Mouse (Mus musculus): ENCODE measurements around the gene Trpm7. TPM values are rescaled to one million over a fixed set of nuclear protein-coding genes. Genes with fewer than 3 reads are reported as not detected.

Trpm7 gene
- total and polyA plus RNA-seq, 2 experiments from 2014 or later: 23.6 TPM

DNA sequence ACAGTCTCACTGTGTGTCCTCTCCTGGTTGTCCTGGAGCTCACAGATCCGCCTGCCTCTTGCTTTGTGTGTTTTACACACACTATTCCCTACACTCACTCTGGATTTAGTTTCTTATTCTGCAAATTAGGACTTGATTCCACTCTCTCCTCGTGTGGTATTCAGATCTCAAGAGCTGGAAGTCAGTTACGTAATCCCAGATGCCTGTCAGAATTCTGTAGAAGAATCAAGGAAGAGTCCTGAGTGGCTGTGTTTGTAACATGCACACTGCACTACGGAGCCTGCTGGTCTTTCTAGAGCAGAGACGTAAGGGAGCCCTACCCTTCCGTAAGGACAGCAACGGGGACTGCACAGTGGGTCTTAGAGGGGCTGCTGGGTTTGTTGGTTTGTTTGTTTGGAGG lies 116.7 kb downstream of the Trpm7 start:
- no peak overlapping the region for H3K4me2 ChIP-seq (ENCODE audit: low read depth, low read length, poor library complexity, severe bottlenecking)
- 90% methylated on average over 7 of the region's 7 CpGs for WGBS
- no peaks in the 10 kb centered on the region for H3K27me3 ChIP-seq (ENCODE audit: insufficient read depth, low read length)
- no peak overlapping the region for H3K9ac ChIP-seq (replicated peaks; ENCODE audit: low read length, poor library complexity, severe bottlenecking)
- H3K36me3 ChIP-seq (ENCODE audit: insufficient read depth, low read length): peaks cover 82% of the 10 kb centered on the region
- no peaks in the 10 kb centered on the region for H3K9me3 ChIP-seq (ENCODE audit: low read length)
- no peak overlapping the region for H3K4me3 ChIP-seq (ENCODE audit: low read depth, low read length)
- no peak overlapping the region for H3K27ac ChIP-seq (ENCODE audit: low read depth, low read length)
- no peak for TF ChIP-seq CTCF (IDR thresholded peaks at IDR 0.05)
- DNase-seq (ENCODE audit: low spot score) (no peak), ATAC-seq (ENCODE audit: low FRiP score) (no peak)
- H3K4me1 ChIP-seq (ENCODE audit: insufficient read depth, low read length): no peaks in the 10 kb centered on the region

DNA sequence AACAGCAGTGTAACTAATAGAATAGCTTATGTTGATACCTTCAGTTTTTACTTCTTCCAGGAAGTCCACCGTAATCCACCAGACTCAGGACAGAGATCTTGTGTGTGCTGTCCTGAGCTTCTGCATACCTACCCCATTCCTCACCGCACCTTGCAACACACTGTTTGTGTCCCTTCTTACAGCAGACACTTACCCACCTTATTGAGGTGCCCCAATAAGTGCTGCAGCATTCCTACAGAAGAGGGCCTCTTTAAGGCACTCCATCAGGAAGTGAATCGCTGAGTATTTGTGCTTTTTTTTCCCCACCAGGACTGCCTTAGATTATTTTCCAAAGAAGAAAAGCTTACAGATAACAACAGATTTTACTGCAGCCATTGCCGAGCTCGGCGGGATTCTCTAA lies 120.4 kb downstream of the Trpm7 start:
- DNase-seq (ENCODE audit: low spot score) (no peak), ATAC-seq (ENCODE audit: low FRiP score) (no peak)
- no peak overlapping the region for H3K4me2 ChIP-seq (ENCODE audit: low read depth, low read length, poor library complexity, severe bottlenecking)
- H3K4me3 ChIP-seq (ENCODE audit: low read depth, low read length): no peak overlapping the region
- no peaks in the 10 kb centered on the region for H3K27me3 ChIP-seq (ENCODE audit: insufficient read depth, low read length)
- H3K9ac ChIP-seq (replicated peaks; ENCODE audit: low read length, poor library complexity, severe bottlenecking): no peak overlapping the region
- TF ChIP-seq CTCF (IDR thresholded peaks at IDR 0.05): no peak
- H3K9me3 ChIP-seq (ENCODE audit: low read length): no peaks in the 10 kb centered on the region
- peaks cover 89% of the 10 kb centered on the region for H3K36me3 ChIP-seq (ENCODE audit: insufficient read depth, low read length)
- WGBS: 93% methylated on average over 6 of the region's 6 CpGs
- no peak overlapping the region for H3K27ac ChIP-seq (ENCODE audit: low read depth, low read length)
- H3K4me1 ChIP-seq (ENCODE audit: insufficient read depth, low read length): no peaks in the 10 kb centered on the region

GRCm38 (mm10) chr2:126743389-126743788 lies 132.6 kb downstream of the Trpm7 start:
- Histone ChIP-seq H3K27me3 (ENCODE audit: insufficient read depth, low read length) (no peaks in the 10 kb centered on the region), H3K9ac (replicated peaks; ENCODE audit: low read length, poor library complexity, severe bottlenecking) (no peak overlapping the region), H3K4me3 (ENCODE audit: low read depth, low read length) (no peak overlapping the region), H3K4me1 (ENCODE audit: insufficient read depth, low read length) (no peaks in the 10 kb centered on the region), H3K36me3 (ENCODE audit: insufficient read depth, low read length) (peaks cover 49% of the 10 kb centered on the region), H3K9me3 (ENCODE audit: low read length) (no peaks in the 10 kb centered on the region), H3K27ac (ENCODE audit: low read depth, low read length) (no peak overlapping the region), H3K4me2 (ENCODE audit: low read depth, low read length, poor library complexity, severe bottlenecking) (no peak overlapping the region)
- TF ChIP-seq CTCF (IDR thresholded peaks at IDR 0.05): no peak
- WGBS: 93% methylated on average over 5 of the region's 5 CpGs
- ATAC-seq (ENCODE audit: low FRiP score) (no peak), DNase-seq (ENCODE audit: low spot score) (no peak)

Small RNAs within 50 kb of the gene (microRNA-seq; reads per million reads assigned to microRNA genes)
- not detected for gene Mir3473g (ENCODE audit: borderline number of aligned reads)

Other genes starting within 250 kb of the Trpm7 start
- 11.5 and 25.1 TPM in 2 replicates for gene Gabpb1, start 199.9 kb downstream of the Trpm7 start, total RNA-seq (2014; rRNA removed)
- 26.0 and 26.5 TPM in 2 replicates for gene Gabpb1, start 199.9 kb downstream of the Trpm7 start, polyA plus RNA-seq (2015; fragmentation: Nextera tagmentation; extraction: Ambion mirVana)
- 18.6 and 20.1 TPM in 2 replicates for gene Usp8, start 168.9 kb downstream of the Trpm7 start, total RNA-seq (2014; rRNA removed)
- 17.8 and 18.7 TPM in 2 replicates for gene Usp8, start 168.9 kb downstream of the Trpm7 start, polyA plus RNA-seq (2015; fragmentation: Nextera tagmentation; extraction: Ambion mirVana)
- 0.11 TPM in 1 of 2 replicates, not detected in the other for gene Usp50, start 92.8 kb downstream of the Trpm7 start, total RNA-seq (2014; rRNA removed)
- 1.2 and 2.0 TPM in 2 replicates for gene Usp50, start 92.8 kb downstream of the Trpm7 start, polyA plus RNA-seq (2015; fragmentation: Nextera tagmentation; extraction: Ambion mirVana)
- gene Sppl2a, start 57.0 kb upstream of the Trpm7 start, total RNA-seq (2014; rRNA removed): 41.5 and 45.7 TPM in 2 replicates
- gene Sppl2a, start 57.0 kb upstream of the Trpm7 start, polyA plus RNA-seq (2015; fragmentation: Nextera tagmentation; extraction: Ambion mirVana): 27.1 and 28.0 TPM in 2 replicates
- gene Ap4e1, start 132.5 kb upstream of the Trpm7 start, total RNA-seq (2014; rRNA removed): 13.1 and 17.0 TPM in 2 replicates
- 5.9 and 7.0 TPM in 2 replicates for gene Ap4e1, start 132.5 kb upstream of the Trpm7 start, polyA plus RNA-seq (2015; fragmentation: Nextera tagmentation; extraction: Ambion mirVana)
- gene Blvra, start 194.4 kb upstream of the Trpm7 start, total RNA-seq (2014; rRNA removed): 9.4 and 12.1 TPM in 2 replicates
- gene Blvra, start 194.4 kb upstream of the Trpm7 start, polyA plus RNA-seq (2015; fragmentation: Nextera tagmentation; extraction: Ambion mirVana): 29.4 and 30.6 TPM in 2 replicates

All from midbrain, postnatal 0 days (tissue).